Mouse (Mus musculus): ENCODE data around the gene Slc47a2.
"Not testable (repeated sequence)": the region's sequence is repeated elsewhere in the genome, so short reads cannot be mapped to it uniquely, and the experiment has no call there.

GRCm38 (mm10) chr11:61304535-61304934 is 38.1 kb downstream of the Slc47a2 start:
- TF ChIP-seq MAFK (IDR thresholded peaks at IDR 0.05; ENCODE audit: insufficient read depth, low read depth, low read length); CHD2 (IDR thresholded peaks at IDR 0.05; ENCODE audit: low read depth, low read length); ZNF384 (IDR thresholded peaks at IDR 0.05; ENCODE audit: low read depth, low read length); HCFC1 (IDR thresholded peaks at IDR 0.05; ENCODE audit: borderline replicate concordance, insufficient read depth, low read length): not testable (repeated sequence)
